Mouse (Mus musculus): ENCODE data around the gene Sgms1.

The Sgms1 gene

DNA sequence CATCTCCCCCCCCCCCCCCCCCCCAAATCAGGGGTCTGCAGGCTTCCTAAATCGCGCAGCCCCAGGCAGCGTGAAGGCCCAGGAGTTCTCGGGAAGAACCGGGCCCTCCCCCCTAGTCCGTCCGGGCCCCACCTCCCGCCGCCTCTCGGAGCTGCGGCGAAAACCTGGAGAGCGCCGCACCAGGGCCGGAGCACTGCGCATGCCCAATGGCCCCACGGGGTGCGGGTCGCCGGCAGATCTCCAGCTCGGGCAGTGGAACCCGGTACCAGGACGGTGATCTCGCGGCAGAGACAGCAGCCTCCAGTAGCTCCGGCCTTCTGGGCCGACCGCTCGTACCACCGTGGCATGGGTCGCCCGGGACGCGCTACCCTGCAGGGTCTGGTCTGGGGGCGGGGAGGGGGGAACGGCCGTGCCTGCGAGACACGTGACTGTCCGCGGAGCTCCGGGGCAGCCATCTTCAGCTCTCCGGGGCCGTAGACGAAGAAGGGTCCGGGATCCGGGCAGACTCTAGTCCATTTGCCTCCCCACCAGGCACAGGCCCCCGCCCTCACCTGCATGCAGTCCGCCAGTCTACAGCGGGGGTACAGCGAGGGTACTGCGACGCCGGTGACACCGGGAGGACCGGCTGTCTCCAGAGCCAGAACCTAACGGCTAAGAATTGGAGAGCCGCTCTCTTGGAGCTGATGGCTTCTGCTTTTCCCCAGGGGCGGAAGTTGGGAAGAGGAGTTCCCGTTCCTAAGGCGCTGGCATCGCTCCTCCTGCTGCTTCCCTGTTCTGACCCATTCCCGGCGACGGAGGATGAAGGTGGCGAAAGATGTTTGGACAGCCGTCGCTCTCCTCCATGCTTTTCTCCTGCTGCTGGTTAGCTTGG is at the start of gene Sgms1:
TSS of gene Sgms1 (minus strand) at position 714 of the 871 bp plus-strand sequence.
- DNase-seq: peak; percentile 96

DNA sequence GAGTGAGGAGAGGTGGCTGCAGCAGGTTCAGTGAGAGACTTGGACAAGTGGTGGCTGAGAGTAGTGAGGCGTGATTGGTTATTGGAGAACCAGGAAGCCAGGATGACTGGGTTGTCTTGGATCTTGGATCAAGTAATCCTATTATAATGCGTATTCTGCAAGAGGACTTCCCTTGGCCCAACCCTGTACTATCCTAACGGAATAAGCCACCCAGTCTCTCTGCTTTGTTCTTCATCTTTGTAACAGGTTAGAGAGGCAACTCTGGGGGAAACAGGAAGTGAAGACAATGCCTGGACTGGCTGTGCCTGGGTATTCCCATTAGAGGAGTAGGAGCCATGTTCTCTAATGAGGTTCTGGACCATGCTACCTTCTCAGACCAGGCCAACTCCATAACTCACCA is 36.3 kb upstream of the Sgms1 start:
- no peak for DNase-seq

DNA sequence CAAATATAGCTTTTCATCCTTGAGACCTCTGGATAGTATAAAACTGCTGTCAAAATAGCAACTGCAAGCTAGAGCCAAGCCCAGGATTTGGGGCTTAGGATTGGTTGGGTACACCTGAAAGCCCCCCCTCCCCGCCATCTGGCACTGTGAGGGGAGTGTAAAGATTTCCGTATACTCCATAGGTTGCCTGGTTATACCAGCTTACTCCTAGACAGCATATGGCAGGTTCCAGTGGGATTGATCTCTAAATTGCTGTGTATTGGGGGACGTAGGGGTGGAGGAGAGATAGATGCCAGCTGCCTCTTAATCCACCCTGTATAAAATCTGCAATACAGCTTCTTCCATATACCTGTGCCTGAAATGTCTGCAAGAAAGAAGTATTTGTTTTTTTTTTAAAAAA is 35.2 kb upstream of the Sgms1 start:
- DNase-seq: peak; percentile 19

DNA sequence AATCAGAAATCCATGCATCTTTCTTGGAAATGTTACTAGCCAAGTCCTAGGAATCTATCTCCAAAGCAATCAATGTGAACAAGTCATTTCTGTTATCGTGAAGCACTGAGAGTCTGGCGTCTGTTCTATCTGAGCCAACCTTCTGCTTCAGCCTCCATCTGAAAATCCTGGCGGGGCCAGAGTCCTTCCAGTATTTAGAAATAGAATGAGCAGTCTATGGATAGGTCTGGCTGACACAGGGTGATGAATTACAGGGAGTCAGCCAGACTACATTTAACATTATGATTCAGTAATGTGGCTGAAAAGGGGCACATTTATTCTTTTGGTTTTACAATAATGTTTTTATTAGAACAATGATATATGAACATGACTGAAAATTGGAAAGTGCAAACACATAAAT is 29.6 kb upstream of the Sgms1 start:
- no peak for DNase-seq

DNA sequence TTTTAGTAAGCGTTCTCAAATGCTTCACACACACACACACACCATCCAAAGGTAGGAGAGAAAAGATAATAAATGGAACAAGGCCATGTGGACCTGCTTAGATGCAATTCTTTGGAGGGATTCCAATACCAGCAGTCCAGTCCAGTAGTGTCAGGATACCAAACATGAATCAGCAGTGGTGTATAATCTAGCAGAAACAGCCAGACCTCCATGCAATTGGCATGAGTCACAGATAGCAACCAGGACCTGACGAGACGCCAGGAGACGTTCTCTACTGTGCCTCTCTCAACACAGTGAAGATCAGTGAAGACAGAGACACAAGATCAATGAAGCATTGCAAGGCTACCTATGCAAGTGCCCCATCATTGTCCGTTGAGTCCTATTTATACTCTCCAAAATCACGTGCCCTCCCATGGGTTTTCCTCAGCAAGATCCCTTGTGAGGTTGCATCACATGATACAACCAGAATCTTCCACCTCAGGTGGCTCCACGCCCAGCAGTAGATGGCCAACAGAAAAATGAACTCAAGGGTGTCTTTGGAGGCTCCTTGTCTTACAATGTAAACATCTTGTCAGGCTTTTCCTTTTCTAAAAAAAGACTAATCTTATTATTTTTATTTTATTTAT is 27.3 kb upstream of the Sgms1 start:
- DNase-seq: no peak

DNA sequence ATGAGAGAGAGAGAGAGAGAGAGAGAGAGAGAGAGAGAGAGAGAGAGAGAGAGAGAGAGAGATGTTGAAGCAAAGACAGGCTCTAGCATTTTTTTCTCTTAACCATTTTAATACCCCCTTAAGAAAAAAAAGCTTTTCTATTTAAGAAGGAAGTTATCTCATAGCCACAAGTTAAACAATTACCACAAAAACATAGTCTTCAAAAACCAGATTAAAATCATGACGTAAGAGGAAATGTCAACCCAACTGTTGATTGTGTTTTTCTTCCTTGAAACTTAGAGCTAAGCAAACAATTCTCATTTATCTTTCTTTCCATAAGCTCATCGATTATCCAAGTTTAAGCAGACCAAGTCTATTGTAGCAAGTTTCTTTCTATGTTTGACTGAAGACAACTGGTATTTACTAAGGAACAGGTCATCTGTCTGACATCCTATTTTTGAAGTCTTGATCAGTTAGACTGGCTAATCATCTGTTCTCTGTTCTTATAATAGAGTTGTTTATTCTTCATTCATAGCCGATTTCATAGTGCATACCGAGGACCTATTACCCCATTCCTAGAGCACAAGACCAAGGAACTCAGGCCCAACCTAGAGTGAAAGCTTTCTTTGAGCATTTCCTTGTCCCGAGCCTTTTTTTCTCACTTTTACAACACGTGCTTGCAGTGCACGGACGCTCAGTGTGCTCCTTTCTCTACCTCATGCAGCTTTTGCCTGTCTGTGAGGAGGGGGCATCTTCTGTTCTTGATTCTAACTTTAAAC is 20.3 kb upstream of the Sgms1 start:
- no peak for DNase-seq

DNA sequence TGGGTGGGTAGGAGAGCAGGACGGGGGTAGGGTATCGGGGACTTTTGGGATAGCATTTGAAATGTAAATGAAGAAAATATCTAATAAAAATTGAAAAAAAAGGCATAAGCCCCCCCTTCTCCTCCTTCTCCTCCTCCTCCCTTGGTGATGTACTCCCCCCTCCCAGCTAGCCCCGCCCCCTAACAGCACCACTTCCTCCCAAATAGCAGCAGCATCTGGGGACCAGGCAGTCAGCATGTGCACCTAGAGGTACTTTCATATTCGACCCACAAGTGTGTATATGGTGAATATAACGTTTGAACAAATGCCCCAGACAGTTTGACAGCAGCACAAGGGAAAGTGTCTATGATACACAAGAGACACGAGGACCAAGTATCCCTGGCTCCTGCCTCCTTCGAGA is 17.2 kb upstream of the Sgms1 start:
- no peak for DNase-seq

DNA sequence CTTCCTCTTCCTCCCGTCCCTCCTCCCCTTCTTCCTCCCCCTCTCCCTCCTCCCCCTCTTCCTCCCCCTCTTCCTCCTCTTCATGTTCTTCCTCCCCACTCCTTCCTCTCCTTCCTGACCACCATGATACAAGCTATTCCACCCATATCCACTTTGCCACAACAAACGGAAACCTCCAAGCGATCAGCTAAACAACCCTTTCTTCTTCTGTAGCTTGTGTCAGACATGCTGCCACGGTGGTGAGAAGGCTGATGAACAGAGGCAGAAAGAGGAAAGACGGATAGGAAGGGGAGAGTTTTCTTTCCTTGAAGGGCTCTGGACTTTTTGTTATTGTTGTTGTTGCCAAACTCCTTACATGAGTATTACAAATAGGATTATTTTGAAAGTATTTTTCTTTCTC is 14.9 kb upstream of the Sgms1 start:
- no peak for DNase-seq

DNA sequence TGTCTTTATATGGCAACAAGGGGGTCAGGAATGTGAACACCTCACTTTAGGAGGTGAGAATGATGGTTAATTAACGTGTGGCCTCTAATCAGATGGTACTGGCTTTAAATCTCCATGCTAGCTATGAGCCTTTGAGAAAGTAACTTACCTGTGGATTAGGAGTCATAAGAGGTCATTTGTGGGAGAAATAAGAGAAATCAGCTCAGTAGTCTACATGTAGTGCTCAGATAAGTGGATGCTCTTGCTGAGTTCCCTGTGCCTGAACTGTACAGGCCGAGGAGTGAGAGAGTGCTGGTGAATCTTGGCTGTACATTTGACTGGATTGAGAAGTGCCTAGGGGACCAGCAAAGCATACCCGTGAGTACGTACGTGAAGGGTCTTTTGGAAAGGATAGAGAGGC is 14.3 kb upstream of the Sgms1 start:
- no peak for DNase-seq

DNA sequence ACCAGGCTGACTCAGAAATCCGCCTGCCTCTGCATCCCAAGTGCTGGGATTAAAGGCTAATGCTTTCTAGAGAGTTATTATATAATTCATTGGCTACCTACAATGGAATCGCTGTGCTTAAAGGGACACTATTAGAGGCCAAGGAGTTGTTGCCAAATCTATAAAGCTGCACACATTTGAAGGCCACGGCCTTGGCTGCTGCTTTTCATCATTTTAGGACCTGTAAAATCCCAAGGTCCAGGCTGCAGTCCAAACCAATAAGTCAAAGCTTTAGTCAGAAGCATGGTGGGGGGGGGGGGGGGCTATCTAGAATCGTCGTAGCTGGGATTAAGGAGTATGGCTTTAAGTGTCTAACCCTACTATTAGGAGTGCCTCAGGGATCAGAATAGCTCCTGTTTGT is 9.0 kb upstream of the Sgms1 start:
- no peak for DNase-seq

DNA sequence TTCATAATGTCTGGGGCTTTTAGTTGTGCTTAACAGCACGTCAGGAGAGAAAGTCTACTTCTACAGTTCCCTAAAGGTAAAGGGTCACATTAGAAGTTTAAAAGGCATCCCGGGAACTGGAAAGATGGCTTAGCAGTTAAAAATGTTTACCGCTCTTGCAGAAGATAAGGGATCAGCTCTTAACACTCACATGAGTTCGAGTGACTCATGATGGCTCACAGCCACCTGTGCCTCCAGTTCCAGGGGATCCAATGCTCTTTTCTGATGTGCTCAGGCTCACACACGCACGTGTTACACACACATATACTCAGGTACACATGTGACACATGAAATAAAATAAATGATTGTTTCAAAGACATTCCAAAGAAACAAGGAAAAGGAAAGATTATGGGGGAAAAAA is 6.8 kb upstream of the Sgms1 start:
- no peak for DNase-seq

DNA sequence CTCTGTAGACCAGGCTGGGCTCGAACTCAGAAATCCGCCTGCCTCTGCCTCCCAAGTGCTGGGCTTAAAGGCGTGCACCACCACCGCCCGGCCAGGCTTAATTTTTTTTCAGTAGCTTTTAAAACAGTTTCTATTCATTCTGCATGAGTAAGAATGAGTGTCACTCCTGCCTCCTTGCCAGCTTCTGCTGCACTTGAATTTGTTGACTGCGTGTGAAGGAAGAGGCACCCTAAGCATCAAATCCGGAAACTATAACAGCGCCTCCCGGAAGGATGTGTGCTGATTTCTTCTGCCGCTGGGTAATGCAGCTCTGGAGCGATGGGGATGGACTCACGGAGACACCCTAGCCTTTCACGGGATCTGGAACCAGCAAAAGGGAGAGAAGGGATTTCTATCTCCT is 5.3 kb upstream of the Sgms1 start:
- DNase-seq: no peak

DNA sequence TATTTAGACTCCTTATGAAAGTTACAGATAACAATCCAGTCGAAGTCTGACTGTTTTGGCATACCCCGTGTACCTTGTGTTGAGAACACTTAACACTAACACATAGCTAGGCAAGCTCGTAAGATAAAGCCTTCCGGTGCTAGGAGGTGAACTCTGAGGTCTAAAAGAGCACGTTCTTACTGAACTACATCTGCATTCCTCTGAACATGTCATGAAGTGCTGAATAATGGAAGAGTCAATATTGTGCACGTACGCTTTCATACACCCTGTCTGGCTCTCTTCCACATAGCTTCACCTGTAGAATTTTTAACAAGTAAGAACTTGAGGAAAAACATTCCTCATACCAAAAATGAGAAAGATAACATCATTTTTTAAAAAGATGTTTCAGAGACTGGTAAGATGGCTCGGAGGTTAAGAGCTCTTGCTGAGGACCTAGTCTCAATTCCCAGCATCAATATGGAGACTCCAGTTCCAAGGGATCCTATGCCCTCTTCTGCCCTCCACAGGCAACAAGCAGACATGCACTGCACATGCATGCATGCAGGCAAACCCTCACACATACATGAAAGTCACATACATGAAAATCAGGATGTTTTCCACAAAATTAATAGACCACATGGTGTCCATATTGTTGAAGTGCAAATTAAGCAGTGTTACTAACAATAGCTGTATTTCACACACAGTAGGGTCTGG is 4.4 kb upstream of the Sgms1 start:
- no peak for DNase-seq

DNA sequence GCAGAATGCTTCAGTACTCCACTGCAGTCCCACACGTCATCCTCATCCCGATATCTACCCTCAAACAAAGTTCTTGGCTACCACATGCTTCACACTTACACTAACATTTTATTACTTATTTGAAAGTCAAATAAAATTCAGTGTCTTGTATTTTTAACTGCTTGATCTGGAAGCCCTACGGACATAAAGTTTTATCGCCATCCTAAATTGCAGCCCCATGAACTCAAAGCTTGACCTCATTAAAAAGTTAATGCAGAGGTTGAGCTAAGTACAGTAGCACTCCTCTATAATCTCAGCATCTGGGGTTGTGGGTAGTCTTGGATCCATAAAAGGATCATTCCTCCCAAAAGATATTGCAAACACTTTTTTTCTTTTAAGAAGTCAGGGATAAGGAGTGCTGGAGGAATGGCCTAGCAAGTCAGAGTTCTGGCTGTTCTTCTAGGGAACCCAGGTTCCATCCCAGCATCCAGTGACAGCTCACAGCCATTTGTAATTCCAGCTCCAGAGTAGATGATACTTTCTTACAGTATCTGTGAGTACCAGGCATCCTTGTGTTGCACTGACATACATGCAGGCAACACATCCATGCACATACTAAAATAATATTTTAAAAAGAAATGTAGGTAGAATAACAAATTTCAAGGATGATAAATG is 3.7 kb upstream of the Sgms1 start:
- no peak for DNase-seq

DNA sequence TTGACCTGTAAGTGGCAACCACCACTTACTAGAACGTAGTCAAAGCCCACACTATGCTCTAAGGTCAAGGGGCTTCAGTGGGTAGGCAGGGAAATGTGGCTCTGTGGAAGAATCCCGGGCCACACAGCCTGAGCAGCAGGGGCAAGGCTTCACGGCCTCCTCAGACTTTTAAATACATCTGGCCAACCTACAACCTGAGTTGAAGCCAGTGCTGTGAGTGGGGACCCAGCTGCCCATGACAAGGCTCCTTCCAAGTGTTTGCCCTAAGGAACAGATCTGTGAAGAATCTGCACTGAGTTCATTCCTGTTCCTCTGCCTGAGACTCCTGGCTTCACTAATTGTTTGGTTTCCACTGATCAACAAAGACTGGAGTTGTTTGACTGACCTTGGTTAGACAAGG is 1.9 kb upstream of the Sgms1 start:
- no peak for DNase-seq

DNA sequence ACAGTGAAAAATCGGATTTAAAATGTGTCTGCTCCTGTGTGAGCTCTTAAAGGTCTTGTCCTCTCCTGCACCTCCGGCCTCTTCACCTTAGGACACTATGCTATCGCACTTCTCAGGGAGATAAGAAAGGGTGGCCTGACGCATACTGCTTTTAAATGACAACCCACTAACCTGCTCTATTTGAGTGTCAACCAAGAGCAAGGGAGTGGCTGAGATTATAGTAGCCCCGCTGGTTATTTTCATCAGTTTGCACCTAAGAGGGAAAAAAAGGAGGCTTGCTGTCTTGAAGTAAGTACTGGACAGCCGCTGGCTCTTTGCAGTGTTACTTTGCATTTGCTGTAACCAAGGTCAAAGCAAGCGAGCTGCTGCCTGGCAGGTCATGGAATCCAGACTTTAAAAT is 602 bp upstream of the Sgms1 start:
- peak; percentile 11 for DNase-seq

DNA sequence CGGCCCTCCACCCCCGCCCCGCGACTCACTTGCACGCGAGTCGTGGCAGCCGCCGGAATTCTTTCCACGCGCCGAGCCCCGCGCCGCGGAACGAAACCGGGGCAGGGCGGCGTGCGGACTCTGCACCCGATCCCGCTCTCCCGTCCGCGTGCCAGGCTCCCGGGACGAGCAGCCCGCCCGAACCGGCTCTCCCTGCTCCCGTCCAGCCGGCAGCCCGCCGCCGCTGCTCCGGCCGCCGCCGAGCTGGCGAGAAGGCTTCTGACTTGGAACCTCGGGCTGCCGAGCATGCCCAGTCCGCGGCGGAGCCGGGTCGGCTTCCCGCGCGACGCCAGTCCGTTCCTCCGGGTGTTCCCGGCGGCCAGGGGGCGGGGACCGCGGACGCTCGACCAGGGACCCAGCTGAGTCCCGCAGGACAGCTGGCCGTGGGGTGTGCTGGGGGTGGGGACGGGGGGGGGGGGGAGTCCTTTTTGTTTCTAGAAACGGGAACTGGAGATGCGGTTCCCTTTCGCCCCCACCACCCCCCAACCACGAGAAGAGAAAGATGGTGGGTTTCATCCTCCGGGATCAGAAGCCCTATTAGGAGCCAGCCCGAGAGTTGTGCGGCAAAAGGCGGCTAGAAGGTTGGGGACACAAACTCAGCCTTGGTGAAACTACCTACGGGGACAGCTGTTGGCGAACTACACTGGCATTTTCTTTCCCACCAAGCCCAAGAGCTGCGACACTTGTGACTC is 1.2 kb downstream of the Sgms1 start:
- peak; percentile 95 for DNase-seq

DNA sequence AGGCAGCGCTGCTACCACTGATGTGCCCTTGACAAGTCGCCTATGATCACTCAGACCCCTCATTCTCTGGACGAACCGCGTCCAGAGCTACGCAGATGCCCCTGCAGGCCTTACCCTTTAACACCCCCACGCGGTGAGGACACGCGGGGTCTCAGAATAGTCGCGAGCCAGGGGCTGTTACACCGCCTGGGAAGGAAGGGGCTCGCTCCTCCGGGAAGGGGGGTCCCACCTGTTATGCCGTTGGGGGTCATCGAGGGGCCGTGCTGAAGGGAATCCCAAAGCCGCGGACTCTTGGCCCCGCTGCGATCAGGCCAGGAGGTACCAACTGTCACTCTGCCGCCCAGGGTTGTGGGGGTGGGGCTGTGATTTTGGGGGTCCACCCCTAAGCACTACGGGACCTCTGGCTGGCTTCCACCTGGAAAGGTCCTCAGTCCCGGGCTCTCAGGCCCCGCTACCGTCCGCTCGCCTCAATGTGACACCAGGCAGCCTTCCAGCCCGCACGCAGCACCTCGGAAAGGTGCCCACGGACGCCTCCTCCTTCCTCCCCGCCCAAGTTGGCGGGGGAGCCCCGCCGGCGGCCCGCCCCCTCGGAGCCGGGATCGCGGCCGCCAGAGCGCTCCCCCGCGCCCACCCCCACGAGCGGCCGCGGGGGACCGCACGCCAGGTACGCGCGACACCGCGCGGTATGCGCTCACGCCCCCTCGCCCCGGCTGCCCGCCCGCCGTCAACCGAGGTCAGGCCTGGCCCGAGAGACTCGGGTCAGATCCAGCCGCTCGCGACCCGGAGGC is 1.9 kb downstream of the Sgms1 start:
- peak; percentile 62 for DNase-seq

DNA sequence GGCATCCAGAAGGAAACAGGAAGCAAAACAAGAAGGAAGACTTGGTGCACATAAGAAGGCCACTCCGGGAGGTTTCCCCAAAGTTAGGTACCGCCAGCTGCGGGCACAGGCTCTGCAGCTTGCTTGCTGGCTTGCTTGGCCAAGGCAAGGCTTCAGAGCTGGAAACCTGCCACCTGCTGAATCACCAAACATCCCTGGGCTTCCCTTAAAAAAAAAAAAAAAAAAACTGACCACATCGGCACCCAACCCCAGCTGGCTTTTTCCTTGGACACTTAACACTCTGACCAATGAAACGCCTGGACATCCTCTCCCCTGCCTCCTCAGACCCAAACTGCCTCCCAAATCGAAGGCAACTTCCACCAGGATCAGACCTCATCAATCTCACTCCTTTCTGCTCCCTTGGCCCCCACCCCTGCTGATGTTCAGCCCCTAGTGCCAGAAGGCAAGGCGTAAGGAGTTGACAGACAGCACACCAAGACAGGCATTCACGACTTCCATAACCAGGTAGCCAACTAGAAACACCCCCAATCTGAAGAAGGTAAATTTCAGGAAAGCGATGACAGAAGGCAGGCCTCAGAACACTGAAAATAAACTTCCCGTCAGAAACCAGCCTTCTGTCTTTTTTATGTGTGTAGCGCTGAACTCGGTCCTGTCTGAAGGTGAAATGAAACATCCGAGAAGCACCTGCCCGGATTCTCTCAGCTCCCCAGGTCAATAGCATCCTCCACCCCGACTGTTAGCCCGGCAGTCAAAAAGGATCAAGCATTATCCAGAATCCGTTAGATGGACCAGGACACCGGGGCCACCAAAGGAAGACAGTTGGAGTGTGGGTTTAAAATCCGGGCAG is 2.7 kb downstream of the Sgms1 start:
- DNase-seq: peak; percentile 20

DNA sequence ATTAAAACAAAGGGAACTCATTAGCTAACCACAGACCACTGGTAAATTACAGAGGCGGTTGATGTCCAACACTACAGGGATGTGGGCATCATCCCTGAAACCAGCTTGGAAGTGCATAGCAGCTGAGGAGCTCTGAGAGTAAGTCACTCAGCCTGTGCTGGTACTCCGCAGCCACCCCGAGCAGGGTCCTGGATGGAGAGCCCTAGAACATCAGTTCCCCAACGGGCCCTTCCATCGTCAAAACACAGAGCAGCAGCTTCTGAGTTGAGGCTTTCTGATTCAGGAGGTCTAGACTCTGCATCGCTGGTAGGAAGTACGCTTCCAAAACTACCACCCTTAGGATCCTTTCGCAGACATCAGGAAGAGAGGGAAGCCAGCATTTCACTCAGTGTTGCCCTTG is 5.8 kb downstream of the Sgms1 start:
- no peak for DNase-seq
